Mouse (Mus musculus) liver, adult 2 months (tissue): ENCODE measurements at regions not wholly inside any gene's neighbourhood (a gene's known extent, or its start where the extent isn't known, plus 50 kb on each side); places are given as distances from the start of the nearest gene placed in this dataset.

Experiments
- CTCF ChIP-seq: fragments of 200-500 bp; IDR thresholded peaks from 2 replicates; pipeline ENCODE4 v1.5.1; 2011; ENCODE audit warnings: low read depth, low read length, control low read depth
- POLR2A ChIP-seq: fragments of 200-500 bp; IDR thresholded peaks from 2 replicates; pipeline ENCODE4 v1.6.1; 2011; ENCODE audit warnings: low read length, control low read depth; ENCODE audit not compliant: insufficient read depth; ENCODE audit errors: extremely low read depth

- TF ChIP-seq CTCF (no peak), POLR2A (no peak)
Measured at GRCm38 (mm10) chr4:91091910-91092309, 308.7 kb downstream of the Elavl2 start.
